In the genomic region with DNA sequence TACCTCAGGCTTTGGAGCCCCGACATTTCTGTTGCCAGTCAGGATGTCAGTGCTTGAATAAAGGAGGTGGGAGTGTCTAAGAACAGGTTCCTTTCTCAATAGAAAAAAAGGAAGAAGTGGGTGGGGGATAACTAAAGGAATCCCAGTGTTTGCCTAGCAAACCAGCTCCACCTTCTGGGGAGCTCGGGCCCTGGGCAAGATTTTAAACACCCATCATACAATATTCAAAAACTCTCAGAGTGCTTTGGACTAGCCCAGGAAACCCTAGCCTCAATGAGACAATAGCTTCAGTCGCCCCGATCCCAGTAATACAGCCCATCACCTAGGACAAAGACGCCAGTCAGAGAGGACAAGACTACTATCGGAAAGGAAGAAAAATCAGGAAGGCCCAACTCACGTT, we compare ENCODE assay signal across 7 mouse cellular contexts. TPM values are rescaled to one million over a fixed set of nuclear protein-coding genes. Genes with fewer than 3 reads are reported as not detected.
DNase-seq lines count a peak whose midpoint lies in the region; ATAC-seq and TF ChIP-seq lines count a peak whose summit lies in the region.

No protein-coding gene starts in this region.

- H3K9ac ChIP-seq in forebrain, embryonic 15.5 days (replicated peaks): peak overlapping the region; percentile 68
- H3K9ac ChIP-seq in liver, embryonic 13.5 days: peak overlapping the region; percentile 43

- no peak overlapping the region for H3K27ac ChIP-seq in bone marrow, adult 2 months (ENCODE audit: control insufficient read depth, insufficient read depth, low read depth, low read length, poor library complexity)
- H3K27ac ChIP-seq in forebrain, embryonic 15.5 days (replicated peaks): peak overlapping the region; percentile 99
- H3K27ac ChIP-seq in liver, embryonic 13.5 days: no peak overlapping the region

- WGBS in bone marrow, adult 2 months: 0% methylated on average over 7 of the region's 7 CpGs
- under 1% methylated on average over 7 of the region's 7 CpGs for WGBS in forebrain, embryonic 15.5 days
- WGBS in liver, embryonic 13.5 days (ENCODE audit: insufficient replicate concordance): 6% methylated on average over 7 of the region's 7 CpGs

- TF ChIP-seq CTCF in bone marrow, adult 2 months (IDR thresholded peaks at IDR 0.05; ENCODE audit: control insufficient read depth, insufficient read depth, low read length): no peak; the same call in 1 of the 2 replicates

- peaks cover 21% of the 10 kb centered on the region for H3K36me3 ChIP-seq in forebrain, embryonic 15.5 days
- no peaks in the 10 kb centered on the region for H3K36me3 ChIP-seq in liver, embryonic 13.5 days

- peak overlapping the region; percentile 56 for H3K4me2 ChIP-seq in forebrain, embryonic 15.5 days (replicated peaks)
- peak overlapping the region; percentile 70 for H3K4me2 ChIP-seq in liver, embryonic 13.5 days

- no peaks in the 10 kb centered on the region for H3K27me3 ChIP-seq in forebrain, embryonic 15.5 days
- no peaks in the 10 kb centered on the region for H3K27me3 ChIP-seq in liver, embryonic 13.5 days

- no peaks in the 10 kb centered on the region; the same call in 1 of the 2 replicates for H3K4me1 ChIP-seq in bone marrow, adult 2 months (ENCODE audit: control insufficient read depth, insufficient read depth, low read length)
- H3K4me1 ChIP-seq in forebrain, embryonic 15.5 days: peaks cover 25% of the 10 kb centered on the region
- H3K4me1 ChIP-seq in liver, embryonic 13.5 days (replicated peaks): peaks cover 14% of the 10 kb centered on the region

- peak; percentile 79 for ATAC-seq in forebrain, embryonic 15.5 days (replicated peaks)
- no peak for ATAC-seq in liver, embryonic 13.5 days (ENCODE audit: low read depth)

- peak; percentile 42 to 56 for DNase-seq in left cerebral cortex, adult 18-20 months (ENCODE audit: low spot score in 2 of 2)
- no peak for DNase-seq in left cerebral cortex, postnatal 36 days (ENCODE audit: low spot score in 2 of 2)
- no peak for DNase-seq in liver, embryonic 13.5 days
- DNase-seq in right cerebral cortex, postnatal 36 days (ENCODE audit: low spot score in 2 of 2): peak; percentile 32 to 47
- no peak for DNase-seq in adrenal gland, postnatal 25 days

- no peak for TF ChIP-seq POLR2A in bone marrow, adult 2 months (IDR thresholded peaks at IDR 0.05; ENCODE audit: borderline replicate concordance, control insufficient read depth, low read depth, low read length)

- intact Hi-C loops in left cerebral cortex, postnatal 36 days (cut with DNase I): loop anchor here (5.0 kb wide), 2 partner anchors 40 to 440 kb away; no protein-coding TSS in a partner anchor

- peak overlapping the region; percentile 66 for H3K4me3 ChIP-seq in bone marrow, adult 2 months (replicated peaks; ENCODE audit: control insufficient read depth, low read depth, low read length)
- peak overlapping the region; percentile 61 for H3K4me3 ChIP-seq in forebrain, embryonic 15.5 days
- H3K4me3 ChIP-seq in liver, embryonic 13.5 days (replicated peaks): peak overlapping the region; percentile 62

- H3K9me3 ChIP-seq in forebrain, embryonic 15.5 days: no peaks in the 10 kb centered on the region
- no peaks in the 10 kb centered on the region for H3K9me3 ChIP-seq in liver, embryonic 13.5 days (replicated peaks)

RNA-seq across cellular contexts. Expression of gene Lrrc49, which starts 0.5 kb away (rescaled TPM):
- total RNA-seq in left cerebral cortex, adult 18-20 months (2021): 10 to 100 TPM; 89.4 to 95.6 TPM
- 10 to 100 TPM; 84.4 to 85.6 TPM for total RNA-seq in left cerebral cortex, postnatal 36 days (2021)
- 0.40 TPM in 1 of 2 replicates, not detected in the other for polyA plus RNA-seq in bone marrow, adult 2 months (2011; ENCODE audit: insufficient read depth, insufficient read length, low replicate concordance, missing spikeins)
- 65.7 and 69.5 TPM in 2 replicates for polyA plus RNA-seq in forebrain, embryonic 15.5 days (2015; fragmentation: Nextera tagmentation; extraction: Ambion mirVana)
- polyA plus RNA-seq in liver, embryonic 13.5 days (2015; fragmentation: Nextera tagmentation; extraction: Ambion mirVana): 1.2 and 1.3 TPM in 2 replicates
- total RNA-seq in adrenal gland, postnatal 25 days (2021): 17.4 and 25.7 TPM in 2 replicates

RNA-seq across cellular contexts. Expression of gene Larp6, which starts 25.4 kb away (rescaled TPM):
- 10 to 100 TPM; 37.6 to 41.6 TPM for total RNA-seq in left cerebral cortex, adult 18-20 months (2021)
- 10 to 100 TPM; 39.2 to 41.5 TPM for total RNA-seq in left cerebral cortex, postnatal 36 days (2021)
- polyA plus RNA-seq in bone marrow, adult 2 months (2011; ENCODE audit: insufficient read depth, insufficient read length, low replicate concordance, missing spikeins): not detected in 2 replicates
- polyA plus RNA-seq in forebrain, embryonic 15.5 days (2015; fragmentation: Nextera tagmentation; extraction: Ambion mirVana): 7.4 and 8.7 TPM in 2 replicates
- polyA plus RNA-seq in liver, embryonic 13.5 days (2015; fragmentation: Nextera tagmentation; extraction: Ambion mirVana): 0.06 and 0.08 TPM in 2 replicates
- 1.2 and 2.1 TPM in 2 replicates for total RNA-seq in adrenal gland, postnatal 25 days (2021)

Comparison
In these comparisons a context has a peak if more than half of its experiments do, and no peak if none do; other contexts are left out.
1. DNase-seq: peak in left cerebral cortex, adult 18-20 months (2 of 2) and right cerebral cortex, postnatal 36 days (2 of 2); none in left cerebral cortex, postnatal 36 days (0 of 2), liver, embryonic 13.5 days (single experiment) and adrenal gland, postnatal 25 days (single experiment).
2. RNA of gene Larp6, which starts 25.4 kb away (total RNA-seq): 37.6 to 41.6 TPM in left cerebral cortex, adult 18-20 months and 39.2 to 41.5 TPM in left cerebral cortex, postnatal 36 days; 1.2 to 2.1 TPM in adrenal gland, postnatal 25 days; every median in the first group is over 10 times any median in the second.
3. Peak in every context shown above with its lines, with median percentiles within 50 percentile points of each other: H3K4me3 ChIP-seq.